9 mouse cellular contexts compared by ENCODE assay signal in the genomic region with DNA sequence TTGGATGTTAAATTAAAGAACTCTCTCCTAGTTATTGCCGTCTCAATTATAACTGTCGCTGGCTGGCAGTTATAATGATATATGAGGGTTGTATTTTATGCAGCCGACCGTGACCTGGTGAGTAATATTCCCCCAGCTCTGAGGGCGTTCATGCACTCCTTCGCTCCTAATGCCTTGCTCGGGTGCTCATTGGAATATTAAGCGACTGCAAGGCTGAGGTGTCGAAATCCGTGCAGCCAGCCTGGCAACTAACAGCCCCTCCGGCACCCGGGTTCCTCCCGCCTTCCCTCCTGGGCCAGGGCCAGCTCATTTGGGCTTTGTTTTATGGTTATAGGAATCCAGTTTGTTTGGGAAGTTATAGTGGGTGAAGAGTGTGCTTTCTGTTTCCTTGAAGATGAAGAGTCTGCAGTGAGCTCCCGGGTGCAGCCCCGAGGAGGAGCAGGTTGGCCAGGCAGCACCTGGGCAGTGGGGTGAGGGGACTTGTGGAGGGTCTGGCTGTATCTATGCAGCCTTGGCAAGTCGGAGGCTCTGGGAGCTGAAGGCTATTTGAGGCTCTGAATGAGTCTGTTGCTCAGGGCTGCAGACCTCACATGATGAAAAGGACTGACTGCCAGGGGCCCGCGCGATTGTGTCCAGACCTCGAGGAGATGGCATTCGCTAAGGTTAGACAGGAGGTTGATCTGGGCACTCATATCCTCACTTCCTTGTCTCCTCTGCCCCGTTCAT. TPM values are rescaled to one million over a fixed set of nuclear protein-coding genes. Genes with fewer than 3 reads are reported as not detected.
A peak's percentile ranks its signal among the peaks of the same experiment; 100 is the strongest.
DNase-seq lines count a peak whose midpoint lies in the region; ATAC-seq and TF ChIP-seq lines count a peak whose summit lies in the region.
"Had no signal": no experiment of that assay in that cellular context is flagged by ENCODE, and none has a peak within 500 bp of the region (broad histone marks: within the 10 kb centered on the region; RNA-seq: fewer than 3 reads in every experiment).

No protein-coding gene starts in this region.

- no peaks in the 10 kb centered on the region for H3K36me3 ChIP-seq in hindbrain, embryonic 10.5 days
- no peaks in the 10 kb centered on the region for H3K36me3 ChIP-seq in midbrain, embryonic 10.5 days
- H3K36me3 ChIP-seq in intestine, embryonic 15.5 days, result no peaks in the 10 kb centered on the region

- no peak overlapping the region for H3K27ac ChIP-seq in gastrocnemius, adult 2 months
- H3K27ac ChIP-seq in hindbrain, embryonic 10.5 days, result peak overlapping the region; percentile 79
- H3K27ac ChIP-seq in midbrain, embryonic 10.5 days (replicated peaks), result peak overlapping the region; percentile 61; the same call in 1 of the 2 replicates
- H3K27ac ChIP-seq in intestine, embryonic 15.5 days, result no peak overlapping the region; the same call in 1 of the 2 replicates

- H3K4me3 ChIP-seq in gastrocnemius, adult 2 months, result peak overlapping the region; percentile 41
- H3K4me3 ChIP-seq in hindbrain, embryonic 10.5 days, result no peak overlapping the region
- H3K4me3 ChIP-seq in midbrain, embryonic 10.5 days, result no peak overlapping the region
- H3K4me3 ChIP-seq in intestine, embryonic 15.5 days (replicated peaks), result no peak overlapping the region

- peaks cover 27% of the 10 kb centered on the region for H3K4me1 ChIP-seq in hindbrain, embryonic 10.5 days (replicated peaks)
- peaks cover 36% of the 10 kb centered on the region for H3K4me1 ChIP-seq in midbrain, embryonic 10.5 days
- H3K4me1 ChIP-seq in intestine, embryonic 15.5 days (replicated peaks), result peaks cover 10% of the 10 kb centered on the region; the same call in 1 of the 2 replicates

- no peak for ATAC-seq in intestine, embryonic 15.5 days
- ATAC-seq in CD4-positive, CD25-positive, alpha-beta regulatory T cell, adult 4 months, result no peak

- no peak overlapping the region for H3K4me2 ChIP-seq in intestine, embryonic 15.5 days (replicated peaks)

- H3K27me3 ChIP-seq in hindbrain, embryonic 10.5 days (ENCODE audit: insufficient read depth, poor library complexity, severe bottlenecking), result peaks cover 30% of the 10 kb centered on the region
- peaks cover 56% of the 10 kb centered on the region for H3K27me3 ChIP-seq in midbrain, embryonic 10.5 days (ENCODE audit: low read depth, poor library complexity, severe bottlenecking)
- no peaks in the 10 kb centered on the region for H3K27me3 ChIP-seq in intestine, embryonic 15.5 days (replicated peaks)

- DNase-seq in gastrocnemius, adult 2 months, result no peak
- no peak for DNase-seq in gastrocnemius, postnatal 4 days (ENCODE audit: low spot score in 2 of 2)
- DNase-seq in fat pad, adult 2 months (ENCODE audit: extremely low read depth, low read depth, low spot score), result peak; percentile 13
- DNase-seq in hindbrain, embryonic 10.5 days (ENCODE audit: low spot score), result no peak
- no peak for DNase-seq in midbrain, embryonic 10.5 days (ENCODE audit: low spot score)
- no peak for DNase-seq in left cerebral cortex, postnatal 36 days (ENCODE audit: low spot score in 2 of 2)

- WGBS in hindbrain, embryonic 10.5 days, result 60% methylated on average over 22 of the region's 22 CpGs
- 69% methylated on average over 22 of the region's 22 CpGs for WGBS in midbrain, embryonic 10.5 days
- 41% methylated on average over 22 of the region's 22 CpGs for WGBS in intestine, embryonic 15.5 days

- intact Hi-C loops in gastrocnemius, adult 2 months (cut with DNase I), result loop anchor here (5.0 kb wide), 1 partner anchor 97 kb away; no protein-coding TSS in a partner anchor
- intact Hi-C loops in left cerebral cortex, postnatal 36 days (cut with DNase I), result no loop called here

- no peak for TF ChIP-seq CTCF in gastrocnemius, adult 2 months (IDR thresholded peaks at IDR 0.05)

- H3K9ac ChIP-seq in intestine, embryonic 15.5 days, result no peak overlapping the region; the same call in 1 of the 2 replicates

- peaks cover 8% of the 10 kb centered on the region for H3K9me3 ChIP-seq in hindbrain, embryonic 10.5 days
- peaks cover 6% of the 10 kb centered on the region for H3K9me3 ChIP-seq in midbrain, embryonic 10.5 days (replicated peaks)
- no peaks in the 10 kb centered on the region for H3K9me3 ChIP-seq in intestine, embryonic 15.5 days

RNA-seq across cellular contexts. Expression of a gene that starts 8.4 kb away (rescaled TPM):
- total RNA-seq in gastrocnemius, adult 2 months (2021), result not detected
- total RNA-seq in gastrocnemius, postnatal 4 days (2021), result not detected
- not detected in 2 replicates for polyA plus RNA-seq in hindbrain, embryonic 10.5 days (2016; fragmentation: Nextera tagmentation; extraction: Ambion mirVana)
- polyA plus RNA-seq in midbrain, embryonic 10.5 days (2016; fragmentation: Nextera tagmentation; extraction: Ambion mirVana), result not detected in 2 replicates
- not detected in 2 replicates for polyA plus RNA-seq in intestine, embryonic 15.5 days (2015; fragmentation: Nextera tagmentation; extraction: Ambion mirVana)
- total RNA-seq in left cerebral cortex, postnatal 36 days (2021), result not detected
- not detected for polyA plus RNA-seq in CD4-positive, CD25-positive, alpha-beta regulatory T cell, adult 4 months (2017; shearing (Covaris generic))
- polyA plus RNA-seq: liver, embryonic 16.5 days had no signal

Comparison
In these comparisons a context has a peak if more than half of its experiments do, and no peak if none do; other contexts are left out.
1. H3K27ac ChIP-seq: peak in hindbrain, embryonic 10.5 days (single experiment) and midbrain, embryonic 10.5 days (single experiment); none in gastrocnemius, adult 2 months (single experiment) and intestine, embryonic 15.5 days (single experiment).